10 mouse cellular contexts compared by ENCODE assay signal in genomic region chr15:86167787-86168504, GRCm38 (mm10). TPM values are rescaled to one million over a fixed set of nuclear protein-coding genes. Genes with fewer than 3 reads are reported as not detected.
DNase-seq lines count a peak whose midpoint lies in the region; ATAC-seq and TF ChIP-seq lines count a peak whose summit lies in the region.
"Had no signal": no experiment of that assay in that cellular context is flagged by ENCODE, and none has a peak within 500 bp of the region (broad histone marks: within the 10 kb centered on the region; RNA-seq: fewer than 3 reads in every experiment).

No protein-coding gene starts in this region.

- ATAC-seq in forebrain, postnatal 0 days, result 0 out of 2 replicates have a peak, but pooled peaks have one; percentile 2
- no peak for ATAC-seq in forebrain, embryonic 12.5 days (ENCODE audit: low FRiP score)
- no peak for ATAC-seq in liver, embryonic 13.5 days (ENCODE audit: low read depth)
- peak; percentile 16 for ATAC-seq in granulocyte monocyte progenitor cell, adult 5-6 weeks (replicated peaks; ENCODE audit: poor library complexity, severe bottlenecking)
- ATAC-seq in stomach, embryonic 16.5 days (ENCODE audit: insufficient read depth, low FRiP score), result no peak

- H3K4me1 ChIP-seq in forebrain, postnatal 0 days (ENCODE audit: insufficient read depth), result no peaks in the 10 kb centered on the region
- peaks cover 21% of the 10 kb centered on the region for H3K4me1 ChIP-seq in forebrain, embryonic 12.5 days
- H3K4me1 ChIP-seq in liver, embryonic 13.5 days (replicated peaks), result peaks cover 7% of the 10 kb centered on the region
- H3K4me1 ChIP-seq in stomach, embryonic 16.5 days (ENCODE audit: control insufficient read depth, insufficient read depth, low read length), result peaks cover 9% of the 10 kb centered on the region; the same call in 1 of the 2 replicates

- H3K27me3 ChIP-seq in forebrain, postnatal 0 days (ENCODE audit: insufficient read depth, low read length), result no peaks in the 10 kb centered on the region
- H3K27me3 ChIP-seq in forebrain, embryonic 12.5 days, result no peaks in the 10 kb centered on the region
- H3K27me3 ChIP-seq in liver, embryonic 13.5 days, result no peaks in the 10 kb centered on the region
- H3K27me3 ChIP-seq in stomach, embryonic 16.5 days (ENCODE audit: control insufficient read depth, insufficient read depth, low read length), result no peaks in the 10 kb centered on the region
- H3K27me3 ChIP-seq: limb, embryonic 15.5 days had no signal

- TF ChIP-seq CTCF in forebrain, postnatal 0 days (IDR thresholded peaks at IDR 0.05; ENCODE audit: low read depth), result no peak

- H3K9me3 ChIP-seq in forebrain, postnatal 0 days (ENCODE audit: low read length), result no peaks in the 10 kb centered on the region
- no peaks in the 10 kb centered on the region for H3K9me3 ChIP-seq in forebrain, embryonic 12.5 days
- no peaks in the 10 kb centered on the region for H3K9me3 ChIP-seq in liver, embryonic 13.5 days (replicated peaks)
- no peaks in the 10 kb centered on the region for H3K9me3 ChIP-seq in stomach, embryonic 16.5 days (replicated peaks; ENCODE audit: control insufficient read depth, low read length)
- H3K9me3 ChIP-seq: limb, embryonic 15.5 days had no signal

- intact Hi-C loops in heart, postnatal 14 days (cut with DNase I), result no loop called here

- no peak overlapping the region for H3K27ac ChIP-seq in forebrain, postnatal 0 days (ENCODE audit: low read depth, low read length)
- no peak overlapping the region for H3K27ac ChIP-seq in forebrain, embryonic 12.5 days
- H3K27ac ChIP-seq in liver, embryonic 13.5 days, result 0 out of 2 replicates have a peak overlapping the region, but pooled peaks have one; percentile 34
- peak overlapping the region; percentile 80 for H3K27ac ChIP-seq in stomach, embryonic 16.5 days (ENCODE audit: low read length)
- H3K27ac ChIP-seq: limb, embryonic 15.5 days had no signal

- H3K4me3 ChIP-seq in forebrain, postnatal 0 days (ENCODE audit: low read depth, low read length), result no peak overlapping the region
- H3K4me3 ChIP-seq in forebrain, embryonic 12.5 days (replicated peaks), result no peak overlapping the region
- no peak overlapping the region for H3K4me3 ChIP-seq in liver, embryonic 13.5 days (replicated peaks)
- H3K4me3 ChIP-seq in stomach, embryonic 16.5 days (replicated peaks; ENCODE audit: low read length), result no peak overlapping the region
- H3K4me3 ChIP-seq: limb, embryonic 15.5 days had no signal

- no peak overlapping the region for H3K9ac ChIP-seq in forebrain, postnatal 0 days
- no peak overlapping the region for H3K9ac ChIP-seq in forebrain, embryonic 12.5 days
- no peak overlapping the region for H3K9ac ChIP-seq in liver, embryonic 13.5 days
- H3K9ac ChIP-seq in stomach, embryonic 16.5 days (ENCODE audit: low read length), result no peak overlapping the region
- H3K9ac ChIP-seq: limb, embryonic 15.5 days had no signal

- H3K4me2 ChIP-seq in forebrain, postnatal 0 days (ENCODE audit: low read depth), result no peak overlapping the region
- no peak overlapping the region for H3K4me2 ChIP-seq in forebrain, embryonic 12.5 days
- no peak overlapping the region for H3K4me2 ChIP-seq in liver, embryonic 13.5 days
- no peak overlapping the region for H3K4me2 ChIP-seq in stomach, embryonic 16.5 days (ENCODE audit: low read depth, low read length)
- H3K4me2 ChIP-seq: limb, embryonic 15.5 days had no signal

- 74% methylated on average over 10 of the region's 10 CpGs for WGBS in forebrain, postnatal 0 days
- 85% methylated on average over 10 of the region's 10 CpGs for WGBS in forebrain, embryonic 12.5 days
- WGBS in liver, embryonic 13.5 days (ENCODE audit: insufficient replicate concordance), result 55% methylated on average over 10 of the region's 10 CpGs
- 75% methylated on average over 10 of the region's 10 CpGs for WGBS in stomach, embryonic 16.5 days

- H3K36me3 ChIP-seq in forebrain, postnatal 0 days (ENCODE audit: insufficient read depth), result peaks cover 12% of the 10 kb centered on the region
- H3K36me3 ChIP-seq in forebrain, embryonic 12.5 days (replicated peaks), result peaks cover 5% of the 10 kb centered on the region; the same call in 1 of the 2 replicates
- H3K36me3 ChIP-seq in liver, embryonic 13.5 days, result peaks cover 3% of the 10 kb centered on the region; the same call in 1 of the 2 replicates
- H3K36me3 ChIP-seq in stomach, embryonic 16.5 days (ENCODE audit: control insufficient read depth, insufficient read depth, low read length), result no peaks in the 10 kb centered on the region

- DNase-seq in forebrain, postnatal 0 days, result no peak
- DNase-seq in liver, embryonic 13.5 days, result no peak
- DNase-seq in liver, result no peak
- no peak for DNase-seq in spleen, postnatal 14 days (ENCODE audit: low spot score in 2 of 2)
- no peak for DNase-seq in heart, postnatal 14 days
- DNase-seq: kidney, adult 8-10 months had no signal

RNA-seq across cellular contexts. Expression of gene Cerk, which starts 18.0 kb away (rescaled TPM):
- 31.7 and 32.9 TPM in 2 replicates for total RNA-seq in forebrain, postnatal 0 days (2014; rRNA removed)
- 14.5 and 18.0 TPM in 2 replicates for polyA plus RNA-seq in forebrain, postnatal 0 days (2015; fragmentation: Nextera tagmentation; extraction: Ambion mirVana)
- 24.1 and 24.9 TPM in 2 replicates for polyA plus RNA-seq in forebrain, embryonic 12.5 days (2016; fragmentation: Nextera tagmentation; extraction: Ambion mirVana)
- 3.2 and 3.7 TPM in 2 replicates for polyA plus RNA-seq in liver, embryonic 13.5 days (2015; fragmentation: Nextera tagmentation; extraction: Ambion mirVana)
- total RNA-seq in granulocyte monocyte progenitor cell, adult 5-6 weeks (2014; fragmentation: Nextera tagmentation), result 26.3 and 29.8 TPM in 2 replicates
- total RNA-seq in granulocyte monocyte progenitor cell, adult 5-6 weeks (2017), result 41.4 and 47.9 TPM in 2 replicates
- 11.4 TPM in 2 replicates for polyA plus RNA-seq in stomach, embryonic 16.5 days (2015; fragmentation: Nextera tagmentation; extraction: Ambion mirVana)
- total RNA-seq in heart, postnatal 14 days (2021), result 10 to 100 TPM; 32.8 to 39.2 TPM

RNA-seq across cellular contexts. Expression of gene Tbc1d22a, which starts 46.3 kb away (rescaled TPM):
- total RNA-seq in forebrain, postnatal 0 days (2014; rRNA removed), result 20.5 and 22.1 TPM in 2 replicates
- 12.1 and 13.1 TPM in 2 replicates for polyA plus RNA-seq in forebrain, postnatal 0 days (2015; fragmentation: Nextera tagmentation; extraction: Ambion mirVana)
- 9.1 and 9.4 TPM in 2 replicates for polyA plus RNA-seq in forebrain, embryonic 12.5 days (2016; fragmentation: Nextera tagmentation; extraction: Ambion mirVana)
- 7.3 and 7.4 TPM in 2 replicates for polyA plus RNA-seq in liver, embryonic 13.5 days (2015; fragmentation: Nextera tagmentation; extraction: Ambion mirVana)
- total RNA-seq in granulocyte monocyte progenitor cell, adult 5-6 weeks (2014; fragmentation: Nextera tagmentation), result 18.6 and 18.8 TPM in 2 replicates
- total RNA-seq in granulocyte monocyte progenitor cell, adult 5-6 weeks (2017), result 26.5 and 46.7 TPM in 2 replicates
- polyA plus RNA-seq in stomach, embryonic 16.5 days (2015; fragmentation: Nextera tagmentation; extraction: Ambion mirVana), result 11.4 and 12.0 TPM in 2 replicates
- total RNA-seq in heart, postnatal 14 days (2021), result 10 to 100 TPM; 18.6 to 21.1 TPM

Comparison
In these comparisons a context has a peak if more than half of its experiments do, and no peak if none do; other contexts are left out.
1. ATAC-seq: peak in forebrain, postnatal 0 days (single experiment) and granulocyte monocyte progenitor cell, adult 5-6 weeks (single experiment); none in forebrain, embryonic 12.5 days (single experiment), liver, embryonic 13.5 days (single experiment) and stomach, embryonic 16.5 days (single experiment).
2. H3K27ac ChIP-seq: peak in liver, embryonic 13.5 days (single experiment) and stomach, embryonic 16.5 days (single experiment); none in forebrain, postnatal 0 days (single experiment) and forebrain, embryonic 12.5 days (single experiment).